Mouse (Mus musculus) lung, adult 2 months (tissue): ENCODE measurements around the gene Cdc20b.

ENCODE experiments used
- CTCF ChIP-seq: fragments of 200-500 bp; IDR thresholded peaks from 2 replicates; pipeline ENCODE4 v1.5.1; 2011; ENCODE audit warnings: mild to moderate bottlenecking, low read length, control low read depth; ENCODE audit not compliant: insufficient read depth
- POLR2A ChIP-seq: fragments of 200-500 bp; IDR thresholded peaks from 2 replicates; pipeline ENCODE4 v1.6.1; 2011; ENCODE audit warnings: low read depth, mild to moderate bottlenecking, control low read depth, low read length, borderline replicate concordance; ENCODE audit errors: extremely low read depth

DNA sequence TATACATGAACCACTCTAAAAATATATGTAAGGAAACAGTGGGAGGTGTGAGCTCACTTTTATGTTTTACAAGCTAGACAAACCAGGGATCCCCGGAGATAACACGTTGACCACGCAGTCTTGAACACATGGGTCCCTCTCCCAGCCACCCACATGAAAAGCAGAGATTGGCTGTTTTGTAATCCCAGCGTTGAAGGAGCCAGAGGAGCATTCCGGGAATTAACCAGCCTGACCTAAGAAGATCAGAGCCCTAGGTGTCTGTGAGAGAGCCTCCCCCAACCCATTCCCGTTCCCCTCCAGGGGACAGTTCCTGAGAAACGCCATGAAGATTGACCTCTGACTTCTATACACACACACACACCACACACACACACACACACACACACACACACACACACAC is 3.6 kb upstream of the Cdc20b start:
- TF ChIP-seq CTCF (no peak), POLR2A (no peak)
